Mouse (Mus musculus): Measurements from ENCODE around the gene Sugt1. TPM values are rescaled to one million over a fixed set of nuclear protein-coding genes. Genes with fewer than 3 reads are reported as not detected.

Gene Sugt1
- polyA plus RNA-seq (2016; fragmentation: Nextera tagmentation; extraction: Ambion mirVana): 135 and 137 TPM in 2 replicates

DNA sequence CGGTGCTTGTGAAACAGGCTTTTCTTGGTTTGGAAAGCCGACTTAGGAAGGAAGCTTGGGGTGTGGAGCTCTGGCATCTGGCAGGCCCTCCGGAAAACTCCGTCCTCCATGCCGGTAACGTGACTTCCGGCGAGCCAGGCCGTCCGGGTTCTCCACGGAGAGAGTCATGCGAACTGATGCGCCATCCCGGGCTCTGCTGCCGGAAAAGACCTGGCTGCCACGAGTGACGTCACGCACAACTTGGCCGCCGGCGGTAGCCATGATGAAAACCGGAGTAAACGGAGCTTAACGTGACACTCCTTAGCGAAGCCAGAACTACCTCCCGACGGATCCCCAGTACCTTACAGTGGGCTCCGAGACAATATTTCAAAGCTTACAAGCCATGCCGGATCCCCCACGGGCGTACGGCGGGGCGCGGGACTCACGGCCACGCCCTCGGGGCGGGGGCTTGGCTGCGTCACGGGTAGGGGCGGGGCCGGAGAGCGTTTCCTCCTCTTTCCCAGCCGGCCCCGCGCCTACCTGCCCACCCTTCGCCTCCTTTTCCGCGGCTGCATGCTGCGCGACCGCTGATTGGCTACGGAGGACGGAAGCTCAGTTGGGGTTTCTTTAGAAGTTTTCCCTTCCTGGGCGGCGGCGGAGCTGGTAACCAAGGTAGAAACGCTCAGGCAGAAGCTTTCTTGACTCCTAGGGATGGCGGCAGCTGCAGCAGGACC, at the start of gene Sugt1:
Gene Sugt1 (plus strand): TSS at position 553 of the 713 bp plus-strand sequence.
- no peaks in the 10 kb centered on the region for H3K9me3 ChIP-seq

DNA sequence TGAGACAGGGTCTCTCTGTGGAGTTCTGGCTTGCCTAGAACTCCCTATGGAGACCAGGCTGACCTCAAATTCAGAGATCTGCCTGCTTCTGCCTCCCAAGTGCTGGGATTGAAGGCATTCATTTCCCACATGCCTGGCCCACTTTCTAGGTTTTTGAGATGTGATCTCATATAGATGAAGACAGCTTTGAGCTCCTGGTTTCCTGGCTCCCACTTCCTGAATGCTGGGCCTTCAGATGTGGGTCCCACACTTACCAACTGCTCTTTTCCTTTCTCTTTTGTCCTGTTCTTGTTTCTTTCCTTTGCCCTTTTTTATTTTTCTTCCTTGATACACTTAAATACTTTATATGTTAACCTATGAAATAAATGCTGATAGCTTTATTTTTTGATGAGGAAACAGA, 49.6 kb upstream of the Sugt1 start:
- Histone ChIP-seq H3K36me3 (replicated peaks) (no peaks in the 10 kb centered on the region), H3K4me1 (no peaks in the 10 kb centered on the region), H3K4me2 (no peak overlapping the region), H3K9me3 (no peaks in the 10 kb centered on the region), H3K9ac (no peak overlapping the region), H3K27me3 (no peaks in the 10 kb centered on the region), H3K4me3 (replicated peaks) (no peak overlapping the region), H3K27ac (no peak overlapping the region)
- ATAC-seq (ENCODE audit: low FRiP score): no peak

More for the DNA sequence above, at the start of gene Sugt1:
- peaks cover under 1% of the 10 kb centered on the region for H3K36me3 ChIP-seq (replicated peaks)
- 0 out of 2 replicates have a peak, but pooled peaks cover 3% of the 10 kb centered on the region for H3K27me3 ChIP-seq
- peak within 1 kb of the TSS; percentile 67 for H3K4me3 ChIP-seq (replicated peaks)
- peaks cover 26% of the 10 kb centered on the region for H3K4me1 ChIP-seq
- ATAC-seq (ENCODE audit: low FRiP score): peak; percentile 99
- H3K27ac ChIP-seq: peak within 1 kb of the TSS; percentile 88
- peak within 1 kb of the TSS; percentile 61 for H3K9ac ChIP-seq
- H3K4me2 ChIP-seq: peak within 1 kb of the TSS; percentile 62
- under 1% methylated on average over 52 of the region's 60 CpGs for WGBS

DNA sequence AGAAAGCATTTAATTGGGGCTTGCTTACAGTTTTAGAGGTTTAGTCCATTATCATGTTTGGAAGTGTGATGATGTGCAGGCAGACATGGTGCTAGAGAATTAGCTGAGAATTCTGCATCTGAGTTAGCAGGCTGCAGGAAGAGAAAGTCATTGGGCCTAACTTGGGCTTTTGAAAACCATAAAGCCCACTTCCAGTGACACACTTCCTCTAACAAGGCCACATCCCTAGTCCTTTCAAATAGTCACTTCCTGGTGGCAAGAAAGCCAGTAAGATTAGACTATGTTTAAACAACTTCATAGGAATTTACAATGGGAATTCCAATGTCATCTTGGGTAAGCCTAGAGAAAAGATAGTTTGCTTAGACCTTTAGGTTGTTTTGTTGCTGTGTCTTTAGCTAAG, 45.9 kb upstream of the Sugt1 start:
- Histone ChIP-seq H3K36me3 (replicated peaks) (no peaks in the 10 kb centered on the region), H3K27ac (no peak overlapping the region), H3K27me3 (no peaks in the 10 kb centered on the region), H3K9ac (no peak overlapping the region), H3K9me3 (no peaks in the 10 kb centered on the region), H3K4me2 (no peak overlapping the region), H3K4me3 (replicated peaks) (no peak overlapping the region), H3K4me1 (no peaks in the 10 kb centered on the region)
- ATAC-seq (ENCODE audit: low FRiP score): no peak

DNA sequence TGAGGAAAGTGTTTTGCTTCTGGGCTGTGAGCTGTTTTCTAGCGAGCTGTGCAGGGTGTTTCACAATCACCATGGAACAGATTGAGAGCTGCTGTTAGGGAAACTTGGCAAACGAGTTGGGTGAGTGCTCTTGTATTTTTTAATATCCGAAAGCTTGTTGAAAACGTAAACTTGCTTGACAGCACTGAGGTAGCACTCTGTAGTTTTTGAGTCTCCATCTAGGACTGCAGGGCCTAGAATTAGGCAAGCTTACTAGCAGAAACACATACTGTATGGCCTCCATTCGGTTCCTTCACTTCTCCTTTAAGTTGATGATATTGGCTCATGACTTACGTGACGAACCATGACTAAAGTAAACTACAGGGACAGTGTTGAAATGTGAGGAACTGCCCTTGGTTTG, 38.1 kb upstream of the Sugt1 start:
- H3K27me3 ChIP-seq: no peaks in the 10 kb centered on the region
- no peak for ATAC-seq (ENCODE audit: low FRiP score)
- H3K9ac ChIP-seq: no peak overlapping the region
- no peak overlapping the region for H3K4me3 ChIP-seq (replicated peaks)
- no peaks in the 10 kb centered on the region for H3K36me3 ChIP-seq (replicated peaks)
- H3K4me2 ChIP-seq: no peak overlapping the region
- no peaks in the 10 kb centered on the region for H3K9me3 ChIP-seq
- H3K4me1 ChIP-seq: no peaks in the 10 kb centered on the region
- no peak overlapping the region for H3K27ac ChIP-seq
- WGBS: 86% methylated on average over 7 of the region's 7 CpGs

DNA sequence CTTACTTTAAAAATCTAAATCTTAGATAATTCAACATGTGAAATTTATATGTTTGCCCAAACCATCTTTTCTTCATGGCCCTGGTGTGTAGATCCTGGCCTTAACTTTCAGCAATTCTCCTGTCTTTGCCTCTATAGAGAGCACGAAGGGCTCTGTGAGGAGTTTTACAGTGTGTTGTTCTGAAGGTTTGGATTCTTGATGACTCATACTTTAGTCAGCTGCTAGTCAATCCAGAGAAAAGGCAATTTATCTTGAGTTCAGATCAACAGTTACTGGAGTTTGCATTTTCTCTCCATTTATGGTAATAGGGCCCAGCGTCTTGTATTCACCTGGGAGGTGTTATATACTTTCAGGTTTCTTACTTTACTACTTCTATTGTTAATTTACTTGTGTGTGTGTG, 35.6 kb upstream of the Sugt1 start:
- H3K4me1 ChIP-seq: no peaks in the 10 kb centered on the region
- no peak overlapping the region for H3K4me2 ChIP-seq
- H3K27me3 ChIP-seq: no peaks in the 10 kb centered on the region
- H3K4me3 ChIP-seq (replicated peaks): no peak overlapping the region
- H3K36me3 ChIP-seq (replicated peaks): no peaks in the 10 kb centered on the region
- no peak overlapping the region for H3K27ac ChIP-seq
- 96% methylated on average over 2 of the region's 2 CpGs for WGBS
- H3K9ac ChIP-seq: no peak overlapping the region
- ATAC-seq (ENCODE audit: low FRiP score): no peak
- H3K9me3 ChIP-seq: no peaks in the 10 kb centered on the region

DNA sequence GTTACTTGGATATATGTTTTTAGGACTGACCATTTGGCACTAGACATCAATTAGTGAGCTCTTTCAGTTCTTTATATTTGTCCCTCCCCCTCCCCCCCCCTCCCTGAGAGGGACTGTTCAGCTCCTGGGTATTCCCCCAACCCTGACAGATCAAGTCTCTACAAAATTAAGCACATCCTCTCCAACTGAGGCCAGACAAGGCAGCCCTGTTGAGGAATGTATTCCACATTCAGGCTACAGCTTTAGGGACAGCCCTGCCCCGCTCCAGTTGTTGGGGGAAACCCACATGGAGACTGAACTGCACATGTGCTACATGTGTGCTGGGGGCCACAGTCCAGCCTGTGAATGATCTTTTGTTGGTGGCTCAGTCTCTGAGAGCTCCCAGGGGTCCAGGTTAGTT, 34.6 kb upstream of the Sugt1 start:
- Histone ChIP-seq H3K36me3 (replicated peaks) (no peaks in the 10 kb centered on the region), H3K9ac (no peak overlapping the region), H3K4me2 (no peak overlapping the region), H3K27me3 (no peaks in the 10 kb centered on the region), H3K27ac (no peak overlapping the region), H3K4me1 (no peaks in the 10 kb centered on the region), H3K4me3 (replicated peaks) (no peak overlapping the region), H3K9me3 (no peaks in the 10 kb centered on the region)
- WGBS: 92% methylated on average over 1 of the region's 1 CpGs
- no peak for ATAC-seq (ENCODE audit: low FRiP score)

DNA sequence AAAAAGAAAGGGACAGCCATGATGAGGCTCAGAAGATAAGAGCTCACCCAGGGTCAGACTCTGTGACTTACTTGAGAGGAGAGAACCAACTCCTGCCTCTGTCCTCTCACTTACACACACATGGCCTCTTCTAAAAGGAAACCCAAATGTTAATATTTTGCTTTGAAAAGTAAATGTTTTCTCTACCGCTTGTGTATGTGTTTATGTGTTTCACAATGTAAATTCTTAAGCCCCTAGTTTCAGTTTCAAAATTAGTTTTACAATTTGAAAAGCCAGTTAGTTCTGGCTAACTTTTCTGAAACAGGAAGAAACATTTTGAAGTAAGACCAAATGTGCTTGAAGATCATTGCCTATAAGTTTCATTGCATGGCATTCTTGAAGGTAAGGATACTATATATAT, 29.7 kb upstream of the Sugt1 start:
- no peaks in the 10 kb centered on the region for H3K27me3 ChIP-seq
- H3K4me2 ChIP-seq: no peak overlapping the region
- no peak overlapping the region for H3K9ac ChIP-seq
- no peak overlapping the region for H3K27ac ChIP-seq
- H3K4me3 ChIP-seq (replicated peaks): no peak overlapping the region
- 94% methylated on average over 1 of the region's 1 CpGs for WGBS
- H3K36me3 ChIP-seq (replicated peaks): no peaks in the 10 kb centered on the region
- no peaks in the 10 kb centered on the region for H3K4me1 ChIP-seq
- no peak for ATAC-seq (ENCODE audit: low FRiP score)
- H3K9me3 ChIP-seq: no peaks in the 10 kb centered on the region

DNA sequence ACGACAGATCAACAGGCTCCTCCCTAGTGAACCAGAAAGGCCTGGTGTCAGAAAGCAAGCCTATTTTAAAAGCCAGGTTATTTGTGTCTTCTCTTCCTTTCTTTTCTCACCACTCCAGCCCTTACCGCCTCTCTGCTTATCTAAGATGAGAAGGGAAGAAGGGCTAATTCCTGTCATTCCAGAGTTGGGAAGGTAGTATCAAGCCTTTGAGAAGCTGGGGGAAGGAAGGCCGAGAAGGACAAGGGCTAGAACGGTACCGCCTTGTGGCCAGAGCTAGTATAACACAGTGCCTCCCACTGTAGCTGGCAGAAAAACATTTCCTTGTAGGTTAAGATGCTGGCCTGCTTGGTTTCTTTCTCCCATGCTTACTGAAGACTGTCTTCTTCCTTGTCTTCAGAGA, 24.7 kb upstream of the Sugt1 start:
- Histone ChIP-seq H3K36me3 (replicated peaks) (no peaks in the 10 kb centered on the region), H3K4me2 (no peak overlapping the region), H3K9ac (no peak overlapping the region), H3K4me3 (replicated peaks) (no peak overlapping the region), H3K27me3 (no peaks in the 10 kb centered on the region), H3K4me1 (no peaks in the 10 kb centered on the region), H3K9me3 (no peaks in the 10 kb centered on the region), H3K27ac (no peak overlapping the region)
- ATAC-seq (ENCODE audit: low FRiP score): no peak
- WGBS: 25% methylated on average over 5 of the region's 5 CpGs

DNA sequence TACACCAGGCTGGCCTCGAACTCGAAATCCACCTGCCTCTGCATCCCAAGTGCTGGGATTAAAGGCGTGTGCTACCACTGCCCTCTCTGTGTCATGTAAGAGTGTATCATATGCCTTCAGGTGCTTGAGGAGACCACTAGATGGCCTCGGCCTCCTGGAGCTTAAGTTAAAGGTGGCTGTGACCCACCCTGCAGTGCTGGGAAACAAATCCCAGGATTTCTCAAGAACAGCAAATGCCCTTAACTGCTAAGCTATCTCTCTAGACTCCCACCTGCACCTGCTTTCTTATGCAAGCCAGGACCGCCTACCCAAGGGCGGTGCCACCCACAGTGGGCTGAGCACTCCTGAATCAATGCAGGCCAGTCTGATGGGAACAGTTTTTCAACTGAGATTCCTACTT, 22.7 kb upstream of the Sugt1 start:
- H3K9ac ChIP-seq: no peak overlapping the region
- no peaks in the 10 kb centered on the region for H3K9me3 ChIP-seq
- no peak overlapping the region for H3K27ac ChIP-seq
- H3K36me3 ChIP-seq (replicated peaks): no peaks in the 10 kb centered on the region
- no peak overlapping the region for H3K4me3 ChIP-seq (replicated peaks)
- H3K27me3 ChIP-seq: no peaks in the 10 kb centered on the region
- H3K4me2 ChIP-seq: no peak overlapping the region
- H3K4me1 ChIP-seq: no peaks in the 10 kb centered on the region
- WGBS: 63% methylated on average over 6 of the region's 6 CpGs
- no peak for ATAC-seq (ENCODE audit: low FRiP score)

DNA sequence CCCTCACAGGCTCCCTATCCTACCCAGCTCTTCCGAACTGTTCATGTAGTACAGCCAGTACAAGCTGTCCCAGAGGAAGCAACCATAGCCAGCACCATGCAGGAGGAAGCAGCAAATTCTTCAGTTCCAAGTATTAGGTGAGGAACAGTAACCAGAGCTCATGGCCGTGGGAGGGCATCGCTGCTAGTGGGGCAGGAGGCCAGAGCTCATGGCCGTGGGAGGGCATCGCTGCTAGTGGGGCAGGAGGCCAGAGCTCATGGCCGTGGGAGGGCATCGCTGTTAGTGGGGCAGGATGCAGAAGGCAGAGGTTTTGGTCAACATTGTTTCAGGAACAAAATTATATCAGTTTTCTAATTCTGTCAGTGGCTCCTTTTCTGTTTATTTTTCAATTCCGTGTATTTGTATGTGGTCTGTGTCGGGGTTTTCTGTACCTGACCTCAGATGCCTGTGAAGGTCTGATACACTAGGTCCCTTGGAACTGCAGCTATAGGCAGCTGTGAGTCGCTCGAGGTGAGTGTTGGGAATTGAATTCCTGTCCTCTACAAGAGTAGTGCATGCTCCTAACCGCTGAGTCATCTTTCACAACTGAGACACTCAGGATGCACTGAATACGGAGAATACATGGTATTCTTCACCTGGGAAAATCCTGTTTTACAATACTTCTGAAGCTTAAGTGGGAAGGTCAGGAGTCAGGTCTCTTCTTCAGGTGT, 13.9 kb upstream of the Sugt1 start:
- Histone ChIP-seq H3K4me1 (no peaks in the 10 kb centered on the region), H3K9me3 (no peaks in the 10 kb centered on the region), H3K4me3 (replicated peaks) (no peak overlapping the region), H3K27me3 (no peaks in the 10 kb centered on the region), H3K9ac (no peak overlapping the region), H3K27ac (no peak overlapping the region), H3K36me3 (replicated peaks) (peaks cover 4% of the 10 kb centered on the region; the same call in 1 of the 2 replicates), H3K4me2 (no peak overlapping the region)
- no peak for ATAC-seq (ENCODE audit: low FRiP score)
- WGBS: 92% methylated on average over 13 of the region's 13 CpGs

DNA sequence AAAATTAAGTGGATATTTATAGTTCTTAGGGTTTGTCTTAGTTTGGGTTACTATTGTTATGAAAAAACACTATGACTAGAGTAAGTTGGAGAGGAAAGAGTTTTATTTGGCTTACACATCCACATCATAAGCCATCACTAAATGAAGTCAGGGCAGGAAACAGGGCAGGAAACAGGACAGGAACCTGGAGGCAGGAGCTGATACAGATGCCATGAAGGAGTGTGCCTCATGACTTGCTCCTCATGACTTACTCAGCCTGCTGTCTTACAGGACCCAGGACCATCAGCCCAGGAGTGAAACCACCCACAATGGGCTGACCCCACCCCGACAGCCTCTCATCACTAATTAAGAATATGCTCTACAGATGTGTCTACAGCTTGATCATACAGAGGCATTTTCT, 13.1 kb upstream of the Sugt1 start:
- Histone ChIP-seq H3K9me3 (no peaks in the 10 kb centered on the region), H3K27ac (no peak overlapping the region), H3K4me2 (no peak overlapping the region), H3K9ac (no peak overlapping the region), H3K4me3 (replicated peaks) (no peak overlapping the region), H3K4me1 (no peaks in the 10 kb centered on the region), H3K36me3 (replicated peaks) (peaks cover 4% of the 10 kb centered on the region; the same call in 1 of the 2 replicates), H3K27me3 (no peaks in the 10 kb centered on the region)
- 88% methylated on average over 1 of the region's 1 CpGs for WGBS
- no peak for ATAC-seq (ENCODE audit: low FRiP score)

DNA sequence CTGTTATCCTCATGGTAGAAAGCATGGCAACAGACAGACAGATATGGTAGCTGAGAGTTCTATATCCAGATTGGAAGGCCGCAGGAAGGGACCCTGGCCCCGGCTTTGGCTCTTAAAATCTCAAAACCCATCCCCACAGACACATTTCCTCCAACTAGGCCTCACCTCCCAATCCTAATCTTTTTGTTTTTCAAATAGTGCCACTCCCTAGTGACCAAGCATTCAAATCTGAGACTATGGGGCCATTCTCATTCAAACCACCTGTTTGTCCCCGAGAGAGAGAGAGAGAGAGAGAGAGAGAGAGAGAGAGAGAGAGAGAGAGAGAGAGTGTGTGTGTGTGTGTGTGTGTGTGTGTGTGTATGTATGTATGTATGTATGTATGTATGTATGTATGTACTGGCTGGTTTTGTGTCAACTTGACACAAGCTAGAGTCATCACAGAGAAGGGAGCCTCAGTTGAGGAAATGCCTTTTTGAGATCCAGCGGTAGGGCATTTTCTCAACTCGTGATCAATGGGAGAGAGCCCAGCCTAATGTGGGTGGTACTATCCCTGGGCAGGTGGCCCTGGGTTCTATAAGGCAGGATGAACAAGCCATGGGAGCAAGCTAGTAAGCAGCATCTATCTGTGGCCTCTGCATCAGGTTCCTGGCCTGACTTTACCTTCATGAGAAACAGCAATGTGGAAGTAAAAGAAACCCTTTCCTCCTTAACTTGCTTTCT, 3.8 kb upstream of the Sugt1 start:
- WGBS: 85% methylated on average over 5 of the region's 5 CpGs
- no peak overlapping the region for H3K9ac ChIP-seq
- H3K27me3 ChIP-seq: 0 out of 2 replicates have a peak, but pooled peaks cover 3% of the 10 kb centered on the region
- H3K9me3 ChIP-seq: no peaks in the 10 kb centered on the region
- H3K4me3 ChIP-seq (replicated peaks): no peak overlapping the region
- ATAC-seq (ENCODE audit: low FRiP score): no peak
- no peaks in the 10 kb centered on the region; the same call in 1 of the 2 replicates for H3K36me3 ChIP-seq (replicated peaks)
- no peak overlapping the region for H3K4me2 ChIP-seq
- H3K4me1 ChIP-seq: peaks cover 12% of the 10 kb centered on the region
- H3K27ac ChIP-seq: no peak overlapping the region
